In genomic region chr6:37723337-37723736, GRCm38 (mm10) we compare ENCODE assay signal across 8 mouse cellular contexts.
A peak's percentile ranks its signal among the peaks of the same experiment; 100 is the strongest.
DNase-seq lines count a peak whose midpoint lies in the region; ATAC-seq and TF ChIP-seq lines count a peak whose summit lies in the region.

No protein-coding gene starts in this region.

- H3K4me1 ChIP-seq in heart, postnatal 0 days (ENCODE audit: control insufficient read depth, insufficient read depth), result no peaks in the 10 kb centered on the region
- peaks cover 4% of the 10 kb centered on the region for H3K4me1 ChIP-seq in limb, embryonic 15.5 days

- DNase-seq in gastrocnemius, adult 2 months, result no peak
- no peak for DNase-seq in gastrocnemius, postnatal 25 days
- peak; percentile 79 for DNase-seq in CD4-positive helper T cell, adult 2 months (ENCODE audit: low read depth, low spot score)
- DNase-seq in cerebellum, adult 11 months, result peak; percentile 22
- peak; percentile 81 for DNase-seq in heart, postnatal 0 days (ENCODE audit: low spot score)
- DNase-seq in spleen, adult 12 weeks (ENCODE audit: low spot score), result no peak
- DNase-seq in frontal cortex, postnatal 14 days (ENCODE audit: low spot score in 2 of 2), result no peak

- WGBS in heart, postnatal 0 days, result 18% methylated on average over 4 of the region's 4 CpGs
- 40% methylated on average over 4 of the region's 4 CpGs for WGBS in limb, embryonic 15.5 days

- no peak for TF ChIP-seq CTCF in gastrocnemius, adult 2 months (IDR thresholded peaks at IDR 0.05)
- TF ChIP-seq CTCF in heart, postnatal 0 days (IDR thresholded peaks at IDR 0.05; ENCODE audit: low read depth), result no peak

- H3K36me3 ChIP-seq in heart, postnatal 0 days (replicated peaks; ENCODE audit: control insufficient read depth, insufficient read depth, low read length), result no peaks in the 10 kb centered on the region
- H3K36me3 ChIP-seq in limb, embryonic 15.5 days, result no peaks in the 10 kb centered on the region

- intact Hi-C loops in gastrocnemius, adult 2 months (cut with DNase I), result loop anchor here (5.0 kb wide), 1 partner anchor 131 kb away; no protein-coding TSS in a partner anchor

- no peak overlapping the region for H3K4me3 ChIP-seq in gastrocnemius, adult 2 months
- H3K4me3 ChIP-seq in heart, postnatal 0 days (ENCODE audit: low read depth, low read length), result no peak overlapping the region
- no peak overlapping the region for H3K4me3 ChIP-seq in limb, embryonic 15.5 days

- H3K9ac ChIP-seq in heart, postnatal 0 days (replicated peaks; ENCODE audit: low read depth, low read length), result no peak overlapping the region
- H3K9ac ChIP-seq in limb, embryonic 15.5 days, result no peak overlapping the region

- TF ChIP-seq EP300 in heart, postnatal 0 days (IDR thresholded peaks at IDR 0.05; ENCODE audit: low read depth), result peak; percentile 97

- H3K27me3 ChIP-seq in heart, postnatal 0 days (ENCODE audit: control insufficient read depth, insufficient read depth, low read length), result no peaks in the 10 kb centered on the region
- no peaks in the 10 kb centered on the region for H3K27me3 ChIP-seq in limb, embryonic 15.5 days

- peak overlapping the region; percentile 58 for H3K27ac ChIP-seq in gastrocnemius, adult 2 months
- peak overlapping the region; percentile 75 for H3K27ac ChIP-seq in heart, postnatal 0 days (ENCODE audit: low read depth)
- peak overlapping the region; percentile 66 for H3K27ac ChIP-seq in limb, embryonic 15.5 days

- ATAC-seq in heart, postnatal 0 days (ENCODE audit: insufficient read depth, low read depth), result peak; percentile 81
- peak; percentile 63; the same call in 1 of the 2 replicates for ATAC-seq in limb, embryonic 15.5 days (ENCODE audit: insufficient number of reproducible peaks, low FRiP score, low TSS enrichment, low read depth)

- H3K9me3 ChIP-seq in heart, postnatal 0 days (replicated peaks; ENCODE audit: control insufficient read depth, low read length), result no peaks in the 10 kb centered on the region
- H3K9me3 ChIP-seq in limb, embryonic 15.5 days, result no peaks in the 10 kb centered on the region

- no peak overlapping the region for H3K4me2 ChIP-seq in heart, postnatal 0 days (ENCODE audit: low read depth, low read length)
- H3K4me2 ChIP-seq in limb, embryonic 15.5 days, result no peak overlapping the region

Comparison
In these comparisons a context has a peak if more than half of its experiments do, and no peak if none do; other contexts are left out.
1. DNase-seq: peak in CD4-positive helper T cell, adult 2 months (single experiment), cerebellum, adult 11 months (single experiment) and heart, postnatal 0 days (single experiment); none in gastrocnemius, adult 2 months (single experiment), gastrocnemius, postnatal 25 days (single experiment), spleen, adult 12 weeks (single experiment) and frontal cortex, postnatal 14 days (0 of 2).
2. Peak in every context shown above with its lines, with median percentiles within 50 percentile points of each other: H3K27ac ChIP-seq.